Mouse (Mus musculus) left cerebral cortex, postnatal 25 days (tissue): ENCODE data around the gene Gbx2. TPM values are rescaled to one million over a fixed set of nuclear protein-coding genes. Genes with fewer than 3 reads are reported as not detected.

Source experiments
- DNase-seq, 2 experiments: peaks; one replicate each; pipeline ENCODE4 v3.0.0; 2022; ENCODE audit warnings: low spot score in 2 of 2, mixed read lengths in 1 of 2
- intact Hi-C: fragments of 180-260 bp; cut with DNase I; formaldehyde crosslinking; loops from one replicate; pipeline ENCODE4 v1.15.1; 2025
- total RNA-seq, 2 experiments: library from RNA; stranded (reverse); gene quantifications; 2 replicates each; pipeline ENCODE4 v1.2.3; 2021

Gbx2 gene
- total RNA-seq, 2 experiments from 2014 or later = 0.44 TPM; not detected in 1

DNA sequence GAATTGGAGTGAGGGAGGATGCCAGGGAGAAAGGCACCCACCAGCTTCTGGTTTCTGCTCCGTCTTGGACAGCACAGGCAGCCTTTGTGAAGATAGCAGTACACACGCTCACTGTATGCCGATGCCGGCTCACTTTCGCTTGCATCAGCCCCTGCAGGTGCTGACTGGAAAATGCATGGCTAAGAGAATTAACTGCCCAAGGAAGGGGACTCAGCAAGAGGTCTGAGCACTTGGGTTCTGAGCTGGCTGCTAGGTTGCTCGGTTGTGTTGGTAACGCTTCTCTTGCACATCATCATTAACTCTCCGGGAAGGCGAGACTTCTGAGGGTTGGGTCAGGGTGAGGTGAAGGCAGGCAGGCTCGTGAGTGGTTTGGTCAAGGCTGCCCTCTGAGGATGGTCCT lies 9.2 kb downstream of the Gbx2 start:
- intact Hi-C loops = no loop called here
- no peak for DNase-seq

DNA sequence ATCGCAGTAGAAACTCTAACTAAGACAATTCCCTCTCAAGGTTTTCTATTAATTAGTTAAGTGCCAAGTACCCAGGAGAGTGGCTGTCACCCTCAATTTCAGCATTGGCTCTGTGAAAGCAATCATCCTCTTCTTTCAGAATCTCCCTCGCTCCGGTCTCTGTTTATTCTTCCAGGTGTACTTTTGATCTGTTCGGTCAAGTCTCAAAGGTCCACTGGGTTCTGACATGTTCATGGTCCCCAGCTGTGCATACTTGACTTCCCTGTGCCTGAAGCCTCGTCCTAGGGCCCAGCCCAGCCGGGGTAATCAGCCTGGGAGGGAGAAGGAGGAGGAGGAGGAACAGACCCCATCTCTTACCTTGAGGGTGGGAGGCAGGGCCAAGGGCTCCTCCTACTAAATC lies 11.8 kb downstream of the Gbx2 start:
- intact Hi-C loops = no loop called here
- no peak for DNase-seq

DNA sequence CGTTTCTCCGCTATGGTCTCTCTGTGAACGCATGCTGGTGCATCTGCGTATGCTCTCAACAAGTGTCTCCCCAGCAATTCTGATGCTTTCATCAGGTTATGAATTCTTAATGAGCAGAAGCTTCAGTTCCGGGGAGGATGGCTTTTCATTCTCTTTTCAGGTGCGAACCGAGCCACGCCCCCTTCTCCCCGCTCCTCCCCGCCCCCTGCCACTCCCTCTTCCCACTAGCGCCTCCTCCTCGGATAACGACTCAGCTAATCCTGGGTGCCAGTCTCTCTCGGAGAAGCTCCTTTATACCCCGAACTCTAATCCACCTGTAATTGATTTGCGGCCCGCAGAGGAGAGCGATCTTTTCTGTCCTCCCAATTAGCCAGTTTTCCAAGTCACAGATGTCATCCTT lies 12.9 kb downstream of the Gbx2 start:
- intact Hi-C loops = no loop called here
- no peak for DNase-seq

DNA sequence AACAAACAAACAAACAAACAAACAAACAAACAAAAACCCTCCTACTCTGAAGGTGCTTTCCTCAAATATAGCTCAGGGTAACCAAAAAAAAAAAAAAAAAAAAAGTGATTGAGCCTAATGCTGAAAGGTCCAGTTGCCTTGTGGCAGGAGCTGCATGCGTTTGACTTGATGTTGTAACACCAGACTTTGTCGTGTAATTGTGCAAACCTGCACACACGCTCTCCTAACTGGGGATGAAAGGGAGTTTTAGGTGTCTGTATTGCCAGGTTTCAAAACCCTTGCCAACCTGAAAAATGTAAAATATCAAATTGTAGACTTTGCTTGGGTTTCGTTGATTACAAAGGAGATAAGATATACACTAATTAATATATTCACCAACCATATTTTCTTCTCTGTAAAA lies 17.4 kb downstream of the Gbx2 start:
- intact Hi-C loops = no loop called here
- DNase-seq = no peak

DNA sequence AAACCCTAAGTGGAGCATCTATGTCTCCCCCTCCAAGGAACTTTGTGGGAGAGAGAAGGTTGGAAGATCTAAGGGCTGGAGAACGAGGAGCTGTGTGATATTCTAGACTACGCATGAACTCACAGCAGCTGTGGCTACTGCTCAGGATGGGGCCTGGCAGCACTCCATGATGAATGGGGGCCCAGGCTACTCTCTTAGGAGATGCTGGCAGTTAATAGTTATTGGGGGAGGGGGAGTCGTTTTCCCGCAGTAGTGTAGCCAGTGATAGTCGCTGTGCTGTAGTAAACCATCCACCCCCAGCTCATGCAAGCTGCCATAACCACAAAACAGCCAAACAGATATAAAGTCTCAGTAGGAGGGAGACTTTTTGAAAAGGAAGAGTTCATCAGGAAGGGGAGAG lies 18.6 kb downstream of the Gbx2 start:
- DNase-seq = no peak
- intact Hi-C loops = no loop called here

DNA sequence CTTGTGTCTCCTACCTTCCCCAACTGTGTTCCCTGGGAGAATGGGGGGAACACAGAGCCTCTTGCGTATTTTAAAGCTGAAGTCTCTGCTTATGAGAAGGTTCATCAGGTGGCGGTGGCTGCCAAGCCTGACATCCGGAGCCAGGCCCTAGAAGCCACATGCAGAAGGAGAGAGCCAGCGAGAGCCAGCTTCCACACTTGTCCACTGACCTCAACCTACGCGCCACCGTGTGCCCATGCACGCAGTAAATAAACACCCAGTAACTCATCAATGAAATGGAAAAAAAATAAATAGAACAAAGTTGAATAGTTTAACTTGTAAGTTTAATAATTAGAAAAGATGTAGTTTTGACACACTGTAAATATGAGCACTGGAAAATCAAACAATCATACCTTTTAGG lies 21.2 kb downstream of the Gbx2 start:
- no peak for DNase-seq
- intact Hi-C loops = no loop called here

DNA sequence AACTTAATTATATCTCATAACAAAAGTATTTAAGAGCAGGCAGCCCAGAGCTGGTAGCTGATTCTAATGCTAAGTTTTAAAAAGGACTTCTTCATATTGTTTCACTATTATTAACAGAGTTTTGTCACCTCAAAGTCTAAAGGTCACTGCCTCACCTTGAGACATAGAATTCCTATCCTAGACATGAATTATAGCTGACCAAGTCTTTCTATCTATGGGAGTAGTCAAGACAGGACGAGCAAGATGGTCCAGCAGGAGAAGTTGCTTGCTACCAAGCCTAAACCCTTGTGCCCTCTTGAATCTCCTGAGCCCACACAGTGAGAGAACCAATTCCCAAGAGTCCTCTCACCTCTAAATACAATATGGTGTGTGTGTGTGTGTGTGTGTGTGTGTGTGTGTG lies 28.3 kb downstream of the Gbx2 start:
- intact Hi-C loops = no loop called here
- DNase-seq = no peak

DNA sequence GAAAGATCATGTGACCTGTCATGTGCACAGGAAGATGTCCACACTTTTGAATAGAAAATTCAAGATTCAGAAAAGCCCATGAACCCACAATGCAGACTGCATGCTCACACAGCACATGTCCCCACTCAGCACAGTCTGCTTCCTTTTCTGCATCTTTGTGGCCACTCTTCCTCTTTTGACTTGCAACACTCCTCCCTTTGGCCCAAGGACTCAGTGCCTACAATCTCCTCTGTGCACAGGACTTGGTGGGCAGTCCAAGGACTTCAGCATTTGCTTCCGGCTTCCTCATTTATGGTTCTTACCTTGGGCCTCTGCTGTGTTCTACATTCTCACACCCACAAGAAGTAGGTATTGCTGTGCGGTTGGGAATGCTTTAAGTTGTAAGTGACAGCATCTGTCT lies 28.7 kb downstream of the Gbx2 start:
- intact Hi-C loops = no loop called here
- DNase-seq = no peak

DNA sequence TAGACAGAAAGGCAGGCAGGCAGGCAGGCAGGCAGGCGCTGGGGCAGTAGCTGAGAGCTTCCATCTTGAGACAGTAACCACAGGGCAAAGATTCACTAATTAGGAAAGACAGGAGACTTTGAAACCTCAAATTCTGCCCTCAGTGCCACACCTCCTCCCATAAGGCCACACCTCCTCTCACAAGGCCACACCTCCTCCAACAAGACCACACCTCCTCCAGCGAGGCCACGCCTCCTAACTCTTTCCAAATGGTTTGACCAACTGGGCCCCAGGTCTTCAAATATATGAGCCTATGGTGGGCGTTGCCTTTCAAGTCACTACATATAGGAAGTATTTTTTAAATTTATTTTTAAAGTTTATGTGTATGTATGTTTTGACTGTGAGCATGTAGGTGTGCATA lies 29.6 kb downstream of the Gbx2 start:
- DNase-seq = no peak
- intact Hi-C loops = no loop called here

DNA sequence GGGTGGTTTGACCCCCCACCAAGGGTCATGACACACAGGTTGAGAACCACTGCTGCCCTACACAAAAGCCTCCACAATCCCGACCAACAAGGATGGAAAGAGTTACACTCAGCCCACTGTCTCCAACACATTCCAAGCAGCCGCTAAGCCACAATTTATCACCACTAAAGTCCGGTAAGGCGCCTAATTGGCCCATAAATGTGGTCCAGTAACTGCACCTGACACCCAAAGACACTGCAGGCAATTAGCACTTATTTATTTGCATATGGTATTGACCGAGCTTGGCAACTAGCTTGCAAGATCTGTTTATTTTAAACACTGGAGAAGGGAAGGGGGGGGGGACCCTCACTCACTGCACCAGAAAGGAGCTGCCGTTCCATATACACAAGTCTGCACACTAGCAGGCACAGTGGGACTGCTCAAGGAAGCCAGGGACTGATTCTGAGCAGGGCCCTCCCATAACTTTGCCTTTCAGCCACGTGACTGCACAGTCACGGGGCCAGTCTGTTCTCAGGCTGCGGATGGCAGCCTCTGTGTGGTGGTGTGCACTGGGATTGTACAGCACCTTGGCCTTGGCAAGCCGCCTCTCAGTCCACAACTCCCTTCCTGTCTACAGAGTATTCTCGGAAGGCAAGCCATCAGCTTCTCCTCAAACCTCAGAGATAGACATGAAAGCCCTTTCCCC lies 31.1 kb downstream of the Gbx2 start:
- no peak for DNase-seq
- intact Hi-C loops = no loop called here

DNA sequence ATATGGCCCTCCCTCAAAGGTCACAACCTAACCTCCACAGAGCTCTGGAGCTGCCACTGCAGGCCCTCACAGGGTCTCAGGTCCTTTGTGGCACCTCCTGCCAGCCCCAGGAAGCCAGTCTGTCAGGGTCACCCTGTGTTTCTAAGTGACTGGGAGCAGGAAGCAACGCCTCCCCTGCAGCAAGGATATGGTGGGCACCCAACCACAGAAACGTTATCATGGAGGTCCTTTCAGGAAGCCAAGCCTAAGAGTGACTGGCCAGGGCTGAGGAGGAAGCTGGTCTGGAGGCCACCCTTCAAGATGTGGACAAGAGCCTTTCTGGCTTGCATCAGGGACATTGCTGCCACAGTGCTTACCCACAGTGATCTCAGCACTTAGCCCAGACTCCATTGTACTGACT lies 31.9 kb downstream of the Gbx2 start:
- no peak for DNase-seq
- intact Hi-C loops = no loop called here

DNA sequence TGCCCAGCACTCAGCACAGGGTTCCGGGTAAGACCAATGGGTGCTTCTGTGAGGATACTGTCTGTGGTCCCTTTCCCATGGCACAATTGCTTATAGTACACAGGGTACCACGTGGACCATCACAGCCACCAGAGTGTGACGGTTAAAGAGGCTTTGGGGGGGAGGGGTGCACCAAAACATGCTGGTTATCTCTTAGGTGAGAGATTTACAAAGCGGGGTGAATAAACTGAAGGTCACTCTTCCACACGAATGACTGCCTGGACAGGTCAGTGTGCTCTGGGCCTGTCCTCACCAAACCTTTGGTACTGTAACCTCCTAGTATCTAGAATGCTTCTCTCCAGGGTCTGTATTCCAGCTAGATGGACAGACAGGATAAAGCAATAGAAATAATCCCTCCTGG lies 35.2 kb downstream of the Gbx2 start:
- DNase-seq = no peak
- intact Hi-C loops = no loop called here

DNA sequence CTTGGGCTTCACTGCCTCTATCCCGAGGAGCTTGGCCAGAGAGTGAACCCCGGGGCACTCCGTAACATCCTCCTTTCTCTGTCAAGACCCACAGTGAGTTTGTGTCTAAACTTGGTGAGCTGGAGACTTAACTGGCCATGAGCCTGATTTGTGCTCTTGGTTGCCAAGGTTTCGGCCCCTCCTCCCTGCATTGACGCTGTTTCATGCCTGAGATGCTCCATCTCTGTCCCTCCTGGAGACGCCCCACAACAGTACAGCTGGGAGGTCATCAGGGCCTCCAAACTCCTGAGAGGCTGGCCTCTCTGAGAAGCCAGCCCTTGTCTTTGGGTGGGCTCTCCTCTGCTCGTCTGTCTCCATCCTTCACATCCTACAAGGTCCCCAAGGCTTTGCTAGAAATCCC lies 38.7 kb downstream of the Gbx2 start:
- intact Hi-C loops = no loop called here
- DNase-seq = no peak

DNA sequence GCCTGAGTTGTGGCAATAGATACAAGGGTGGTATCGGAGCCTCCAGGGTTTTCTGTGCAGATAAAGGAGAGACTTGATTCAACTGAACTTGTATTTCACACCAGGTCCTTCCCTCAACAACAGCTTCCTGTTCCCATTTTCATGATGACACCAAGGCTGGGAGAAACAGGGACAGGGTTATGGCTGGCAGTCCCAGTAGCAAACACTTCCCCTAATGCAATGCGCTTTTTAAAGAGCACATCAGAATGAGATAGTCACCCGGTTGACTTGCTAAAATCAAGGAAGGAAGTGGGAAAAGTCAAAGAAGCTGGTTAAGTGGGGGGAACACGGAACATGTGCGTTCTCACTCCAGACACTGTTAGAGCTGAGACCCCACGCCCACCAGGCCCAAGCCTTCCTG lies 39.6 kb downstream of the Gbx2 start:
- no peak for DNase-seq
- intact Hi-C loops = no loop called here

DNA sequence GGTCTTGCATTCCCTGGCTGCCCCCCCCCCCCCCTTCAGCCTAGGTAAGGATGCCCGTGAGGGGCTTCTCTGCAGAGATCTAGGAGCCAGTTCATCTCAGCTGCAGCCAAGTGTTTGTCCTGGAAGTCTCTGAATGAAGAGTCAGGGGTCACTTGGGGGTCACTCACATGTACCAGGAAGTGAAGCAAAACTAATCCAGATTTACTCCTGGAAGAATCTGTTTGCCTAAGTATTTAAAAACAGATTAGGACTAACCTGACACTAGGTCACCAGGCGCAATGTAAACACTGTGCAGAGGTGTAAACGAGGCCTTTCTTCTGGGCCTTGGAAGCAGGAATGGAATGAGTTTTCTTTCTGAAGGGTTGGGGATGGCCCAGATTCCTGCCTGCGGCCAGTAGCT lies 45.3 kb downstream of the Gbx2 start:
- no peak for DNase-seq
- intact Hi-C loops = no loop called here

DNA sequence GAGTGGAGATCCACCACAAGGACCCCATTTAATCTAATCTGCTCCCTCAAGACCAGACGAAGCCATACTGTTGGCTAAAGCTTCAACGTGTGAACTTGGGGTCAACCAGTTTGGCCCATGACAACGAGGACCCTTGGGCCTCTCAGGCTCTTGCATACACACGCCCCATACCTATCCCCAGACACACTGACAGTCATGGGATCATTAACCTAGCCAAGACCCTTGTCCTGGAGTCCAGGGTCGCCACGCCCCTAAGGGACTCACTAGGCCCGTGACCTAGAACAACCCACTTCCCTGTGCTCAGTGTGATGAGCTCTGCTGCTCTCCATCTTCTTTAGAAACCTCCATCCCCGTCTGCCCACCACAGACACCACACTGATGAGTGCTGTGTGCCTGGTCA lies 46.6 kb downstream of the Gbx2 start:
- DNase-seq = no peak
- intact Hi-C loops = no loop called here

DNA sequence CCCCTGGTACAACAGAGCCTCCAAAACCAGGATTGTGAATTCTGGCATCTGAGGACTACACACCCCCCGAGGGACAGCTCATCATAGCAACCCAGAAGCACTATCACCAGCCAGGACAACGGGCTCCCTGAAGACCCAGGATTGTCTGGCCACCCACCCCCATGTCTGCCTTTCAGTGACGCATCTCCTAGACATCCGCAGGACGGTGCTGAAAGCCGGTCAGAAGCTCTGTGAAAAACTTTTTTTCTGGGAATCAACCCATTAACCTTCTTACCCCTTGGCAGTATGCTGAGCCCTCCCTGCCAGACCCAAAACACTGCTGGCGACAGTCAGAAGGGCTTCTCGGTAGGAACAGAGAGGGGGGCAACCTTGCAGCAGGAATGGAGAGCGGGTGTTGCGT lies 50.1 kb downstream of the Gbx2 start:
- intact Hi-C loops = no loop called here
- no peak for DNase-seq

DNA sequence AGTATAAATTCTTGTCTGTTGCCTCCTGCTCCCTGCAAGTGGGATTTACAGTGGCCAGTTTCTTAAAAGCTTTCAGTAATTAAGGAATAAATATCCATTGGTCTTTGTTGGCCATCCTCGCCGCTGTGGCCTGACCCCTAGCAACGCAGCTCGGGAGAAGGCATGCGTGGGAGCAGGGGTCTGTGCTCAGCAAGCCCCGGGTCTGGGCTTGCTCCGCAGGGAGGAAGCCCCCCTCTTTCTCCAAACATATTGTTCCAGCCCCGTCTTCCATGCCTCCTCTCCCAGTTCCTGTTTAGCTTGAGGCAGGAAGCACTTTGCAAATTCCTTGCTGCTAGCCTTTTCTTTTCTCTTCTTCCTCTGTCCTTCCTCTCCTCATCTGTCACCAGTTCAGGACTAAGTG lies 50.8 kb downstream of the Gbx2 start:
- DNase-seq = no peak
- intact Hi-C loops = no loop called here

DNA sequence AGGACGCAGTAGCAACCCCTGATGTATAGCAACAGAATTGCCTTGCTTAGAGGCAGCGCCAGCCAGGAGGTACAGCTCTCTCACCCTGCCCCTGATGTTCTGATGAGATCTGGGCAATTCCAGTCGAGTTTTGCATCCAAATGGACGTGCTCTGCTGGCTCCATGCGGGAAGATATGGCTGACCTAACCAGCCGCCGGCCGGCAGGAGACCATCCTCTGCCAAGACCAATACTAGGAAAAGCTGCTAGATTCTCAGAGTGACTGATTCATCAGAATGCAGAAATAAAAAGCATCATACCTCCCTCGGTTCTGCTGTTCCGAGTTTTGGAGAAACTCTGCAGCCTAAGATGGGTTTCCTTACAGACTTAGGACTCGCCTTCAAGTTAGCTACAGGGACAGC lies 52.5 kb downstream of the Gbx2 start:
- peak in 1 of 2 experiments; percentile 57 for DNase-seq
- intact Hi-C loops = no loop called here
